ENCODE assay signal across 23 mouse cellular contexts in the genomic region with DNA sequence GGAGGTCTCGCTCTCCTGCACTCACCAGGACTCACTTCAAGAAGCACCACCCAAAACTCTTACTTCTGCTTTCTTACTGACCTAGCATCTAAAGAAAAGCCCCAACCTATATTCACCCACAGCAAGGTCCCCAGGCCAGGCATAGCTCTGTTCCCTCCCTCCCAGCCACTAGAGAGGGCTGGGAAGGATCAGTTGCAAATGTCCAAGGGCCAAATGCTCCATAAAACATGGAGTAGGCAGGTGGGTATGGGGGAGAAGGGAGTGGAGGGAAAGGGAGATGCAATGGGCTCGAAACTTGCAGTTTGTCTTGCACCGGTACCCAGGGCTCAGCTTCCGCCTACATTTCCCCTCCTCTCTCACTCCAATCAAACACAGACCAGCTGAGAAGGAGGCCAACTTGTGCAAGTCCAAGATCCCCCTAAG. TPM values are rescaled to one million over a fixed set of nuclear protein-coding genes. Genes with fewer than 3 reads are reported as not detected.
A peak's percentile ranks its signal among the peaks of the same experiment; 100 is the strongest.
DNase-seq lines count a peak whose midpoint lies in the region; ATAC-seq and TF ChIP-seq lines count a peak whose summit lies in the region.
"Had no signal": no experiment of that assay in that cellular context is flagged by ENCODE, and none has a peak within 500 bp of the region (broad histone marks: within the 10 kb centered on the region; RNA-seq: fewer than 3 reads in every experiment).

Siglecg (plus strand) TSS at position 74 of the 423 bp plus-strand sequence.

- no peak for TF ChIP-seq POLR2A in thymus, adult 2 months (IDR thresholded peaks at IDR 0.05; ENCODE audit: control insufficient read depth, extremely low read depth, insufficient read depth, low read length, poor library complexity)

- no peak within 1 kb of the TSS for H3K4me2 ChIP-seq in intestine, embryonic 15.5 days (replicated peaks)
- H3K4me2 ChIP-seq: embryonic facial prominence, embryonic 15.5 days; forebrain, embryonic 12.5 days; hindbrain, embryonic 15.5 days; liver, embryonic 13.5 days; neural tube, embryonic 12.5 days had no signal

- WGBS in thymus, adult 2 months: 46% methylated on average over 4 of the region's 4 CpGs
- 80% methylated on average over 4 of the region's 4 CpGs for WGBS in hindbrain, embryonic 10.5 days
- WGBS in intestine, embryonic 15.5 days: 70% methylated on average over 4 of the region's 4 CpGs

- H3K27me3 ChIP-seq in thymus, adult 2 months (ENCODE audit: control insufficient read depth, insufficient read depth, low read length): no peaks in the 10 kb centered on the region
- no peaks in the 10 kb centered on the region for H3K27me3 ChIP-seq in hindbrain, embryonic 10.5 days (ENCODE audit: insufficient read depth, poor library complexity, severe bottlenecking)
- H3K27me3 ChIP-seq in intestine, embryonic 15.5 days (replicated peaks): no peaks in the 10 kb centered on the region; the same call in 1 of the 2 replicates
- H3K27me3 ChIP-seq: embryonic facial prominence, embryonic 15.5 days; forebrain, embryonic 12.5 days; hindbrain, embryonic 15.5 days; liver, embryonic 13.5 days; neural tube, embryonic 12.5 days had no signal

- no peak within 1 kb of the TSS for H3K9ac ChIP-seq in intestine, embryonic 15.5 days
- H3K9ac ChIP-seq: embryonic facial prominence, embryonic 15.5 days; forebrain, embryonic 12.5 days; hindbrain, embryonic 15.5 days; liver, embryonic 13.5 days; neural tube, embryonic 12.5 days had no signal

- DNase-seq in thymus, adult 2 months: no peak
- DNase-seq in thymus, postnatal 14 days: no peak
- no peak for DNase-seq in hindbrain, embryonic 10.5 days (ENCODE audit: low spot score)
- DNase-seq: adrenal gland, adult 8-10 months; cerebellum, adult 2 months; gastrocnemius, postnatal 36 days; heart, postnatal 14 days; kidney, adult 18-20 months; liver, embryonic 13.5 days; right cerebral cortex, postnatal 4 days; thymus, postnatal 4 days had no signal

- H3K27ac ChIP-seq in thymus, adult 2 months (ENCODE audit: control insufficient read depth, insufficient read depth, low read length): no peak within 1 kb of the TSS; the same call in 1 of the 2 replicates
- H3K27ac ChIP-seq in hindbrain, embryonic 10.5 days: no peak within 1 kb of the TSS
- H3K27ac ChIP-seq in intestine, embryonic 15.5 days: no peak within 1 kb of the TSS
- H3K27ac ChIP-seq: embryonic facial prominence, embryonic 15.5 days; forebrain, embryonic 12.5 days; heart, embryonic 10.5 days; hindbrain, embryonic 15.5 days; left cerebral cortex, adult 2 months; liver, embryonic 13.5 days; midbrain, embryonic 10.5 days; neural tube, embryonic 12.5 days had no signal

- no peaks in the 10 kb centered on the region for H3K36me3 ChIP-seq in thymus, adult 2 months (ENCODE audit: control insufficient read depth, insufficient read depth, low read length)
- H3K36me3 ChIP-seq in hindbrain, embryonic 10.5 days: no peaks in the 10 kb centered on the region
- no peaks in the 10 kb centered on the region for H3K36me3 ChIP-seq in intestine, embryonic 15.5 days
- H3K36me3 ChIP-seq: embryonic facial prominence, embryonic 15.5 days; forebrain, embryonic 12.5 days; heart, embryonic 10.5 days; hindbrain, embryonic 15.5 days; liver, embryonic 13.5 days; midbrain, embryonic 10.5 days; neural tube, embryonic 12.5 days had no signal

- H3K4me1 ChIP-seq in thymus, adult 2 months (replicated peaks; ENCODE audit: control insufficient read depth, insufficient read depth, low read length): no peaks in the 10 kb centered on the region
- peaks cover 5% of the 10 kb centered on the region for H3K4me1 ChIP-seq in hindbrain, embryonic 10.5 days (replicated peaks)
- no peaks in the 10 kb centered on the region for H3K4me1 ChIP-seq in intestine, embryonic 15.5 days (replicated peaks)
- H3K4me1 ChIP-seq: embryonic facial prominence, embryonic 15.5 days; forebrain, embryonic 12.5 days; hindbrain, embryonic 15.5 days; liver, embryonic 13.5 days; neural tube, embryonic 12.5 days had no signal

- H3K9me3 ChIP-seq in hindbrain, embryonic 10.5 days: no peaks in the 10 kb centered on the region; the same call in 1 of the 2 replicates
- H3K9me3 ChIP-seq in intestine, embryonic 15.5 days: no peaks in the 10 kb centered on the region
- H3K9me3 ChIP-seq: embryonic facial prominence, embryonic 15.5 days; forebrain, embryonic 12.5 days; heart, embryonic 10.5 days; hindbrain, embryonic 15.5 days; liver, embryonic 13.5 days; midbrain, embryonic 10.5 days; neural tube, embryonic 12.5 days had no signal

- no peak within 1 kb of the TSS for H3K4me3 ChIP-seq in thymus, adult 2 months (ENCODE audit: control insufficient read depth, insufficient read depth, low read length)
- H3K4me3 ChIP-seq in hindbrain, embryonic 10.5 days: no peak within 1 kb of the TSS
- H3K4me3 ChIP-seq in intestine, embryonic 15.5 days (replicated peaks): no peak within 1 kb of the TSS
- H3K4me3 ChIP-seq: embryonic facial prominence, embryonic 15.5 days; forebrain, embryonic 12.5 days; heart, embryonic 10.5 days; hindbrain, embryonic 15.5 days; left cerebral cortex, adult 2 months; liver, embryonic 13.5 days; midbrain, embryonic 10.5 days; neural tube, embryonic 12.5 days had no signal

- no peak for TF ChIP-seq CTCF in thymus, adult 2 months (IDR thresholded peaks at IDR 0.05; ENCODE audit: borderline replicate concordance, control insufficient read depth, extremely low read depth, insufficient read depth, low read length, poor library complexity)

- ATAC-seq in erythroblast, adult 5-6 weeks (replicated peaks; ENCODE audit: low FRiP score, poor library complexity, severe bottlenecking): no peak
- ATAC-seq in neutrophil, adult 5-6 weeks (ENCODE audit: extremely low read depth, insufficient number of reproducible peaks, low FRiP score, poor library complexity, severe bottlenecking): peak; percentile 82
- no peak for ATAC-seq in activated CD4-positive, CD25-positive, alpha-beta regulatory T cell, adult 4 months
- no peak for ATAC-seq in intestine, embryonic 15.5 days
- ATAC-seq: lung, postnatal 0 days had no signal

RNA-seq across cellular contexts. Expression of gene Siglecg, which starts in this region (rescaled TPM):
- 13.8 and 17.8 TPM in 2 replicates for polyA plus RNA-seq in thymus, adult 2 months (2012; rRNA removed)
- total RNA-seq in erythroblast, adult 5-6 weeks (2015; ENCODE audit: low replicate concordance): 7.7 and 37.9 TPM in 2 replicates
- total RNA-seq in erythroblast, adult 5-6 weeks (2017; ENCODE audit: low replicate concordance): 5.2 and 10.9 TPM in 2 replicates
- total RNA-seq in neutrophil, adult 5-6 weeks (2017): 222 and 223 TPM in 2 replicates
- polyA plus RNA-seq in activated CD4-positive, CD25-positive, alpha-beta regulatory T cell, adult 4 months (2017; shearing (Covaris generic)): 1 to 10 TPM in 1 of 2 experiments, not detected in 1; 2.4 TPM
- polyA plus RNA-seq in hindbrain, embryonic 10.5 days (2016; fragmentation: Nextera tagmentation; extraction: Ambion mirVana): 0.14 and 0.17 TPM in 2 replicates
- 0.28 and 0.30 TPM in 2 replicates for polyA plus RNA-seq in intestine, embryonic 15.5 days (2015; fragmentation: Nextera tagmentation; extraction: Ambion mirVana)
- total RNA-seq: left cerebral cortex, adult 2 months had no signal
- polyA plus RNA-seq: forebrain, embryonic 12.5 days; heart, embryonic 10.5 days; hindbrain, embryonic 15.5 days had no signal
